Mouse (Mus musculus): ENCODE measurements around the gene Mcur1. TPM values are rescaled to one million over a fixed set of nuclear protein-coding genes. Genes with fewer than 3 reads are reported as not detected.

Mcur1 gene
- 10 to 100 TPM; 40.7 to 51.6 TPM for total RNA-seq (2021)
- polyA plus RNA-seq (2012; rRNA removed) = 29.0 and 43.3 TPM in 2 replicates
- long read RNA-seq, full-length matches to known transcripts = 85 of 96 reads
- long read RNA-seq, partial matches to known transcripts = 0 of 96 reads
- long read RNA-seq, other reads (novel, unspliced or antisense) = 11 of 96 reads

GRCm38 (mm10) chr13:43559711-43560457 is at the start of gene Mcur1:
Gene Mcur1, minus strand, starts transcription at chr13:43560191.
- DNase-seq = peak; percentile 99

GRCm38 (mm10) chr13:43608854-43609253 is 48.9 kb upstream of the Mcur1 start:
- DNase-seq = no peak

GRCm38 (mm10) chr13:43603042-43603441 is 43.1 kb upstream of the Mcur1 start:
- DNase-seq = no peak

- no peak for DNase-seq
These were observed 42.4 kb upstream of the Mcur1 start for GRCm38 (mm10) chr13:43602440-43602839.

GRCm38 (mm10) chr13:43600967-43601366 is 41.0 kb upstream of the Mcur1 start:
- no peak for DNase-seq

- peak; percentile 67 for DNase-seq
These were observed 35.9 kb upstream of the Mcur1 start for GRCm38 (mm10) chr13:43595896-43596295.

- peak; percentile 8 for DNase-seq
These were observed 32.7 kb upstream of the Mcur1 start for GRCm38 (mm10) chr13:43592681-43593068.

- no peak for DNase-seq
These were observed 32.1 kb upstream of the Mcur1 start for GRCm38 (mm10) chr13:43591828-43592680.

GRCm38 (mm10) chr13:43587844-43588840 is 28.2 kb upstream of the Mcur1 start:
- DNase-seq = no peak

GRCm38 (mm10) chr13:43586966-43587365 is 27.0 kb upstream of the Mcur1 start:
- no peak for DNase-seq

GRCm38 (mm10) chr13:43585335-43585734 is 25.3 kb upstream of the Mcur1 start:
- DNase-seq = no peak

- DNase-seq = no peak
These were observed 23.5 kb upstream of the Mcur1 start for GRCm38 (mm10) chr13:43583504-43583903.

GRCm38 (mm10) chr13:43582961-43583360 is 23.0 kb upstream of the Mcur1 start:
- DNase-seq = no peak

- DNase-seq = no peak
These were observed 20.7 kb upstream of the Mcur1 start for GRCm38 (mm10) chr13:43580661-43581060.

GRCm38 (mm10) chr13:43579740-43580139 is 19.7 kb upstream of the Mcur1 start:
- peak; percentile 52 for DNase-seq

GRCm38 (mm10) chr13:43577766-43578165 is 17.8 kb upstream of the Mcur1 start:
- DNase-seq = no peak

GRCm38 (mm10) chr13:43577254-43577653 is 17.3 kb upstream of the Mcur1 start:
- no peak for DNase-seq

- no peak for DNase-seq
These were observed 15.4 kb upstream of the Mcur1 start for GRCm38 (mm10) chr13:43575431-43575830.

GRCm38 (mm10) chr13:43573979-43574378 is 14.0 kb upstream of the Mcur1 start:
- DNase-seq = no peak

- no peak for DNase-seq
These were observed 7.3 kb upstream of the Mcur1 start for GRCm38 (mm10) chr13:43567141-43567891.

GRCm38 (mm10) chr13:43566184-43566583 is 6.2 kb upstream of the Mcur1 start:
- no peak for DNase-seq
